Comparison of ENCODE assay signal across 8 mouse cellular contexts in the genomic region with DNA sequence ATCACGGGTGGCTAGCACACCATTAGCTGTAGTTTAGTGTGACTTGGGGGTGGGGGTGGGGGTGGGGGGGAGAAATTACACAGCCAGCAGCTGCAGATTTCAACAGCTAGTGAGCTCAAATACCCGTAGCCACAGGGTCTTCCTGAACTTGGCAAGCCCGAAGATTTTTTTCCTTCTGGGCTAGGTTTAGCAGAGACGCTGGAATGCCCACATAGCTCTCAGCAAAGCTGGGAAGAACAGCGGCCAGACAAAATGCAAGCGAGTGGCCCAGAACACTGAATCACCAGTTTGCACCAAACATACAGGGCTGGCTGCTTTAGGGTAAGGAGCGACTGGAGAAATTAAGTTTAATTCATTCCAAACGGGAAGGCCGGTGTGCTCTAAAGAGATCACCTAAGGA. TPM values are rescaled to one million over a fixed set of nuclear protein-coding genes. Genes with fewer than 3 reads are reported as not detected.
DNase-seq lines count a peak whose midpoint lies in the region; ATAC-seq and TF ChIP-seq lines count a peak whose summit lies in the region.

No protein-coding gene starts in this region.

- no peak for TF ChIP-seq CTCF in liver, embryonic 14.5 days (IDR thresholded peaks at IDR 0.05; ENCODE audit: low read depth)

- H3K36me3 ChIP-seq in erythroblast, embryonic 14.5 days (ENCODE audit: control insufficient read depth), result no peaks in the 10 kb centered on the region
- no peaks in the 10 kb centered on the region for H3K36me3 ChIP-seq in hindbrain, embryonic 12.5 days
- H3K36me3 ChIP-seq in liver, embryonic 14.5 days (replicated peaks; ENCODE audit: control insufficient read depth, insufficient read depth, low read depth), result no peaks in the 10 kb centered on the region

- no peaks in the 10 kb centered on the region for H3K9me3 ChIP-seq in erythroblast, embryonic 14.5 days (ENCODE audit: control insufficient read depth, low read length)
- H3K9me3 ChIP-seq in hindbrain, embryonic 12.5 days (replicated peaks), result no peaks in the 10 kb centered on the region
- no peaks in the 10 kb centered on the region for H3K9me3 ChIP-seq in liver, embryonic 14.5 days (ENCODE audit: control insufficient read depth, low read length)

- H3K4me2 ChIP-seq in hindbrain, embryonic 12.5 days (replicated peaks), result peak overlapping the region; percentile 100
- H3K4me2 ChIP-seq in liver, embryonic 14.5 days (ENCODE audit: low read depth), result peak overlapping the region; percentile 60

- H3K27me3 ChIP-seq in erythroblast, embryonic 14.5 days (ENCODE audit: control insufficient read depth), result peaks cover 18% of the 10 kb centered on the region
- peaks cover 15% of the 10 kb centered on the region for H3K27me3 ChIP-seq in hindbrain, embryonic 12.5 days
- H3K27me3 ChIP-seq in liver, embryonic 14.5 days (ENCODE audit: control insufficient read depth, insufficient read depth, low read length), result peaks cover 19% of the 10 kb centered on the region

- H3K27ac ChIP-seq in hindbrain, embryonic 12.5 days, result no peak overlapping the region
- H3K27ac ChIP-seq in liver, embryonic 14.5 days, result no peak overlapping the region

- H3K4me1 ChIP-seq in erythroblast, embryonic 14.5 days (ENCODE audit: control insufficient read depth), result no peaks in the 10 kb centered on the region
- H3K4me1 ChIP-seq in hindbrain, embryonic 12.5 days, result 0 out of 2 replicates have a peak, but pooled peaks cover 9% of the 10 kb centered on the region
- no peaks in the 10 kb centered on the region; a peak in 2 of 4 replicates for H3K4me1 ChIP-seq in liver, embryonic 14.5 days (replicated peaks; ENCODE audit: control insufficient read depth in 2 of 2, insufficient read depth in 2 of 2, low read length in 1 of 2)

- TF ChIP-seq EP300 in liver, embryonic 14.5 days (IDR thresholded peaks at IDR 0.05; ENCODE audit: low read depth), result no peak

- H3K4me3 ChIP-seq in erythroblast, embryonic 14.5 days (replicated peaks), result peak overlapping the region; percentile 54
- peak overlapping the region; percentile 66 for H3K4me3 ChIP-seq in hindbrain, embryonic 12.5 days
- H3K4me3 ChIP-seq in liver, embryonic 14.5 days (ENCODE audit: insufficient read depth in 1 of 2, low read depth in 2 of 2, low read length in 2 of 2), result peak overlapping the region; percentile 52 to 55

- ATAC-seq in erythroblast, adult 5-6 weeks (replicated peaks; ENCODE audit: low FRiP score, poor library complexity, severe bottlenecking), result no peak
- ATAC-seq in hindbrain, embryonic 12.5 days (ENCODE audit: low FRiP score), result 0 out of 2 replicates have a peak, but pooled peaks have one; percentile 2
- no peak for ATAC-seq in liver, embryonic 14.5 days (ENCODE audit: insufficient read depth)

- DNase-seq in Muller cell, postnatal 12 days (ENCODE audit: inconsistent ontology term), result peak; percentile 39
- DNase-seq in liver, embryonic 14.5 days (ENCODE audit: low read depth in 3 of 3, low spot score in 3 of 3), result no peak
- DNase-seq in cerebellum, postnatal 14 days, result no peak
- DNase-seq in frontal cortex, adult 2 months (ENCODE audit: extremely low spot score in 1 of 2, low spot score in 1 of 2), result no peak
- DNase-seq in thymus, postnatal 10 days (ENCODE audit: low spot score in 2 of 2), result no peak

- H3K9ac ChIP-seq in hindbrain, embryonic 12.5 days, result no peak overlapping the region
- no peak overlapping the region for H3K9ac ChIP-seq in liver, embryonic 14.5 days (replicated peaks)

- WGBS in hindbrain, embryonic 12.5 days, result 17% methylated on average over 9 of the region's 9 CpGs
- WGBS in liver, embryonic 14.5 days (ENCODE audit: insufficient replicate concordance), result 28% methylated on average over 9 of the region's 9 CpGs

RNA-seq across cellular contexts. Expression of gene Slc16a12, which starts 0.9 kb away (rescaled TPM):
- polyA plus RNA-seq in erythroblast, embryonic 14.5 days (2012), result not detected in 2 replicates
- not detected in 2 replicates for total RNA-seq in erythroblast, adult 5-6 weeks (2015; ENCODE audit: low replicate concordance)
- total RNA-seq in erythroblast, adult 5-6 weeks (2017; ENCODE audit: low replicate concordance), result not detected in 2 replicates
- 2.5 and 3.3 TPM in 2 replicates for polyA plus RNA-seq in hindbrain, embryonic 12.5 days (2016; fragmentation: Nextera tagmentation; extraction: Ambion mirVana)
- 4.0 and 4.8 TPM in 2 replicates for polyA plus RNA-seq in liver, embryonic 14.5 days (2012; rRNA removed)
- 9.7 and 12.1 TPM in 2 replicates for polyA plus RNA-seq in liver, embryonic 14.5 days (2014; fragmentation: Nextera tagmentation; extraction: Ambion mirVana)
- 1.8 and 2.5 TPM in 2 replicates for polyA plus RNA-seq in frontal cortex, adult 2 months (2012; rRNA removed)
